Mouse (Mus musculus) induced T-regulatory cell, adult 2 months (primary cell): Measurements from ENCODE around the gene Slc28a1.

Experiments used
- DNase-seq: peaks from one replicate; pipeline ENCODE4 v3.0.0-alpha.2; 2012; ENCODE audit warnings: low read depth

Gene Slc28a1

GRCm38 (mm10) chr7:81213347-81214152, 99.0 kb downstream of the Slc28a1 start, which contains the start of gene Pde8a:
Gene Pde8a, plus strand, starts transcription at chr7:81213596.
- DNase-seq: peak; percentile 84

- peak; percentile 22 for DNase-seq
These were observed 99.7 kb downstream of the Slc28a1 start for GRCm38 (mm10) chr7:81214153-81214907.

GRCm38 (mm10) chr7:81215950-81216349, 101.4 kb downstream of the Slc28a1 start:
- no peak for DNase-seq

- no peak for DNase-seq
These were observed 104.7 kb downstream of the Slc28a1 start for GRCm38 (mm10) chr7:81219321-81219720.
